Mouse (Mus musculus): ENCODE results near the gene Asb14.
"Not testable (repeated sequence)": the region's sequence is repeated elsewhere in the genome, so short reads cannot be mapped to it uniquely, and the experiment has no call there.

Asb14 gene

DNA sequence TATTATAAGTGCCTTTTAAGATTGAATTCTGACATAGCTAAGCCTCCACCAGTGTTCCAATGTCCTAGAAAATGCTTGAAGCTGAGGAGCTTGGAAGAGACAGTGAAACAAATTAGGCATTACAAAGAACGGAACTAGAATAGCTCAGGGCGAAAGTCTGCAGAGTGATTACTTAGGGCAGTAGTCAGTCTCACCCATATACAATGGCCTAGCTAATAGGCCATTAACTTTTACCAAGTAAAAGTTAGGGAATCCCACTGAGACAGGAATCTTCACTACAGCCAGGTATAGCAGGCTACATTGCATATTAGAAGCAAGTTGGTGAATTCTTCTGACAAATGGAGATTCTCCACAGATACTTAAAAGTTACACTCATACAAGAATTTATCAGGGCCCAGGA lies 61.8 kb downstream of the Asb14 start:
- DNase-seq (ENCODE audit: low read depth, low spot score), result not testable (repeated sequence)

DNA sequence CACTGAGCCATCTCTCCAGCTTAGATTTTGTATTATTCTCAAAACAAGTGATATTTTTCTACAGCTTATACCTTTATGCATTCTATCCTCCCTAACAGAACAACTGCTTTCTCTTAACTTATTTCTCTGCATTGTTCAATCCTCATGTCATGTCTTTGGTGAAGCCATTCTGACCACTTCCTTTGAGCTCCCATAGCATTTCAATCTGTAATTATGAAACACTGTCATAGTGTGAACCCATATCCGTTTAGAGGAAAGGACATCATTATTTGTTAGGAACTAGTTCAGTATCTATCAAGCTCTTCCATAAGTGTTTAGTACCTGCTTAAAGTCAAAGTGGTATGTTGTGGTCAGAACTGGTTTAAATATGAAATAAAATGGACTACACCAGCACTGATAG lies 66.2 kb downstream of the Asb14 start:
- no peak for DNase-seq (ENCODE audit: low read depth, low spot score)

All from A20 (cell line).